ENCODE assay signal across 8 mouse cellular contexts in the genomic region with DNA sequence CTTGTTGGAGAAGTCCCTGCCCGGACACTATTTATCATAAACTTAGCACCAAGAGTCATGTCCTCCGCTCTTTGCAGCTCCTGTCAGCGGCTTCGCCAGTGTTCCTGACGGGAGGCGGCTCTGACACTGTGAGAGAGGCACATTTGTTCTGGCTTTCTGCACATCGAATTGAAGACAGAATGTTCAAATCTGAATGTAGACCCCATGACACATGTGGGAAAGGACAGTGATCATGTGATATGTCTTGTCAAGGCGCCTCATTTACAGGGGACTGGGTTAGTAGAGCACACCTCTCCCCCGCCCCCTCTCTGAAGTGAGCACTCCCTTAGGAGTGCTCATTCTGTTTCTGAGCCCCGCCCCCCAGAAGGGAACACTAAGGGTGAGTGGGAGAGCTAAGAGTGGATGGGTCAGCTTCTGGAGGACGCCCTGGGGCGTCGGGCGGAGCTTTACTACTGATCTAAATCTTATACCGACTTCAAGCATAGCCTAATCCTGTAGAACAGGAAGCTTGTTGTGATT. TPM values are rescaled to one million over a fixed set of nuclear protein-coding genes. Genes with fewer than 3 reads are reported as not detected.
DNase-seq lines count a peak whose midpoint lies in the region; ATAC-seq lines count a peak whose summit lies in the region.

No protein-coding gene starts in this region.

- 38% methylated on average over 15 of the region's 15 CpGs for WGBS in limb, embryonic 12.5 days
- 31% methylated on average over 15 of the region's 15 CpGs for WGBS in limb, embryonic 10.5 days
- 11% methylated on average over 15 of the region's 15 CpGs for WGBS in embryonic facial prominence, embryonic 14.5 days
- 26% methylated on average over 15 of the region's 15 CpGs for WGBS in intestine, embryonic 15.5 days
- WGBS in macrophage (ENCODE audit: missing documents), result 49% methylated on average over 15 of the region's 15 CpGs

- H3K4me1 ChIP-seq in limb, embryonic 12.5 days (replicated peaks), result peaks cover 30% of the 10 kb centered on the region
- peaks cover 33% of the 10 kb centered on the region for H3K4me1 ChIP-seq in limb, embryonic 10.5 days
- H3K4me1 ChIP-seq in embryonic facial prominence, embryonic 14.5 days (ENCODE audit: control insufficient read depth, insufficient read depth, low read length), result peaks cover 24% of the 10 kb centered on the region
- peaks cover 14% of the 10 kb centered on the region for H3K4me1 ChIP-seq in intestine, embryonic 15.5 days (replicated peaks)

- peak overlapping the region; percentile 22 for H3K4me2 ChIP-seq in limb, embryonic 12.5 days
- peak overlapping the region; percentile 40 for H3K4me2 ChIP-seq in embryonic facial prominence, embryonic 14.5 days (ENCODE audit: low read depth, low read length)
- peak overlapping the region; percentile 40 for H3K4me2 ChIP-seq in intestine, embryonic 15.5 days (replicated peaks)

- peak overlapping the region; percentile 36 for H3K27ac ChIP-seq in limb, embryonic 12.5 days
- no peak overlapping the region for H3K27ac ChIP-seq in limb, embryonic 10.5 days
- peak overlapping the region; percentile 67 for H3K27ac ChIP-seq in embryonic facial prominence, embryonic 14.5 days (replicated peaks; ENCODE audit: low read depth, low read length)
- peak overlapping the region; percentile 32; the same call in 1 of the 2 replicates for H3K27ac ChIP-seq in intestine, embryonic 15.5 days
- H3K27ac ChIP-seq in macrophage, result peak overlapping the region; percentile 83

- no peak overlapping the region; the same call in 1 of the 2 replicates for H3K9ac ChIP-seq in limb, embryonic 12.5 days (replicated peaks)
- peak overlapping the region; percentile 34; the same call in 1 of the 2 replicates for H3K9ac ChIP-seq in embryonic facial prominence, embryonic 14.5 days (ENCODE audit: low read depth, low read length)
- no peak overlapping the region for H3K9ac ChIP-seq in intestine, embryonic 15.5 days

- peaks cover 41% of the 10 kb centered on the region for H3K79me2 ChIP-seq in macrophage (ENCODE audit: inconsistent target)

- peak; percentile 35; the same call in 1 of the 2 replicates for ATAC-seq in limb, embryonic 12.5 days (ENCODE audit: insufficient number of reproducible peaks, insufficient read depth, low FRiP score, low TSS enrichment, low read depth)
- peak; percentile 60 for ATAC-seq in embryonic facial prominence, embryonic 14.5 days (ENCODE audit: low read depth)
- peak; percentile 80 for ATAC-seq in intestine, embryonic 15.5 days

- DNase-seq in limb, embryonic 10.5 days (ENCODE audit: low spot score), result no peak
- DNase-seq in embryonic facial prominence, embryonic 14.5 days (ENCODE audit: low spot score), result peak; percentile 77
- no peak for DNase-seq in adrenal gland, postnatal 10 days
- DNase-seq in adrenal gland, postnatal 4 days (ENCODE audit: low spot score in 2 of 2), result no peak
- DNase-seq in cerebellum, adult 9-10 months, result no peak

- H3K9me3 ChIP-seq in limb, embryonic 12.5 days, result no peaks in the 10 kb centered on the region
- H3K9me3 ChIP-seq in limb, embryonic 10.5 days (replicated peaks), result no peaks in the 10 kb centered on the region
- H3K9me3 ChIP-seq in embryonic facial prominence, embryonic 14.5 days (ENCODE audit: control insufficient read depth, low read length), result no peaks in the 10 kb centered on the region
- H3K9me3 ChIP-seq in intestine, embryonic 15.5 days, result no peaks in the 10 kb centered on the region

- H3K36me3 ChIP-seq in limb, embryonic 12.5 days, result peaks cover 80% of the 10 kb centered on the region
- H3K36me3 ChIP-seq in limb, embryonic 10.5 days, result peaks cover 89% of the 10 kb centered on the region
- peaks cover 41% of the 10 kb centered on the region for H3K36me3 ChIP-seq in embryonic facial prominence, embryonic 14.5 days (ENCODE audit: control insufficient read depth, insufficient read depth, low read length)
- peaks cover 2% of the 10 kb centered on the region; the same call in 1 of the 2 replicates for H3K36me3 ChIP-seq in intestine, embryonic 15.5 days
- H3K36me3 ChIP-seq in macrophage (ENCODE audit: inconsistent target), result peaks cover 14% of the 10 kb centered on the region; the same call in 1 of the 2 replicates

- H3K4me3 ChIP-seq in limb, embryonic 12.5 days (replicated peaks), result no peak overlapping the region
- H3K4me3 ChIP-seq in limb, embryonic 10.5 days, result no peak overlapping the region
- H3K4me3 ChIP-seq in embryonic facial prominence, embryonic 14.5 days (ENCODE audit: low read depth, low read length), result 0 out of 2 replicates have a peak overlapping the region, but pooled peaks have one; percentile 1
- H3K4me3 ChIP-seq in intestine, embryonic 15.5 days (replicated peaks), result no peak overlapping the region
- H3K4me3 ChIP-seq in macrophage (ENCODE audit: inconsistent target), result no peak overlapping the region

- H3K27me3 ChIP-seq in limb, embryonic 12.5 days, result no peaks in the 10 kb centered on the region
- no peaks in the 10 kb centered on the region for H3K27me3 ChIP-seq in limb, embryonic 10.5 days (ENCODE audit: low read depth, poor library complexity, severe bottlenecking)
- no peaks in the 10 kb centered on the region for H3K27me3 ChIP-seq in embryonic facial prominence, embryonic 14.5 days (replicated peaks; ENCODE audit: control insufficient read depth, insufficient read depth, low read length)
- no peaks in the 10 kb centered on the region for H3K27me3 ChIP-seq in intestine, embryonic 15.5 days (replicated peaks)

RNA-seq across cellular contexts. Expression of a gene that starts 48.9 kb away (rescaled TPM):
- 47.2 and 47.8 TPM in 2 replicates for polyA plus RNA-seq in limb, embryonic 12.5 days (2016; fragmentation: Nextera tagmentation; extraction: Ambion mirVana)
- 34.0 and 36.0 TPM in 2 replicates for polyA plus RNA-seq in limb, embryonic 10.5 days (2016; fragmentation: Nextera tagmentation; extraction: Ambion mirVana)
- polyA plus RNA-seq in embryonic facial prominence, embryonic 14.5 days (2014; fragmentation: Nextera tagmentation; extraction: Ambion mirVana), result 34.4 and 39.4 TPM in 2 replicates
- polyA plus RNA-seq in intestine, embryonic 15.5 days (2015; fragmentation: Nextera tagmentation; extraction: Ambion mirVana), result 21.9 and 22.3 TPM in 2 replicates
- total RNA-seq in macrophage (2018; cell fraction: chromatin; rRNA removed), result 100 to 1,000 TPM in 2 of 26 experiments, 10 to 100 TPM in 23, 1 to 10 TPM in 1; 9.0 to 119 (median 25.1) TPM
- total RNA-seq in macrophage (2018; cell fraction: cytosol; rRNA removed), result 10 to 100 TPM; 23.0 to 41.3 (median 26.4) TPM
- 10 to 100 TPM; 13.1 to 60.4 (median 22.7) TPM for total RNA-seq in macrophage (2018; cell fraction: nucleus; rRNA removed)
- polyA plus RNA-seq in macrophage (2018), result 22.5 to 61.1 TPM (median 23.9 TPM) in 3 replicates
- total RNA-seq in adrenal gland, postnatal 10 days (2021), result 10 to 100 TPM; 58.4 to 70.4 TPM
- total RNA-seq in adrenal gland, postnatal 4 days (2021), result 10 to 100 TPM; 71.3 to 72.3 TPM
